Mouse (Mus musculus): Measurements from ENCODE around the gene Apoc3. TPM values are rescaled to one million over a fixed set of nuclear protein-coding genes. Genes with fewer than 3 reads are reported as not detected.

Apoc3 gene
- polyA plus RNA-seq (2014; fragmentation: Illumina TruSeq; extraction: RNeasy Lipid Tissue Mini Kit (QIAGEN cat#74804); ENCODE audit: low replicate concordance): 30.0 TPM

GRCm38 (mm10) chr9:46235596-46235648 lies at the start of gene Apoc3:
TSS of gene Apoc3 (minus strand) at chr9:46235636.

GRCm38 (mm10) chr9:46282631-46283436 lies 47.4 kb upstream of the Apoc3 start, which contains the start of gene Bud13:
TSS of gene Bud13 (plus strand) at chr9:46283008.

DNA sequence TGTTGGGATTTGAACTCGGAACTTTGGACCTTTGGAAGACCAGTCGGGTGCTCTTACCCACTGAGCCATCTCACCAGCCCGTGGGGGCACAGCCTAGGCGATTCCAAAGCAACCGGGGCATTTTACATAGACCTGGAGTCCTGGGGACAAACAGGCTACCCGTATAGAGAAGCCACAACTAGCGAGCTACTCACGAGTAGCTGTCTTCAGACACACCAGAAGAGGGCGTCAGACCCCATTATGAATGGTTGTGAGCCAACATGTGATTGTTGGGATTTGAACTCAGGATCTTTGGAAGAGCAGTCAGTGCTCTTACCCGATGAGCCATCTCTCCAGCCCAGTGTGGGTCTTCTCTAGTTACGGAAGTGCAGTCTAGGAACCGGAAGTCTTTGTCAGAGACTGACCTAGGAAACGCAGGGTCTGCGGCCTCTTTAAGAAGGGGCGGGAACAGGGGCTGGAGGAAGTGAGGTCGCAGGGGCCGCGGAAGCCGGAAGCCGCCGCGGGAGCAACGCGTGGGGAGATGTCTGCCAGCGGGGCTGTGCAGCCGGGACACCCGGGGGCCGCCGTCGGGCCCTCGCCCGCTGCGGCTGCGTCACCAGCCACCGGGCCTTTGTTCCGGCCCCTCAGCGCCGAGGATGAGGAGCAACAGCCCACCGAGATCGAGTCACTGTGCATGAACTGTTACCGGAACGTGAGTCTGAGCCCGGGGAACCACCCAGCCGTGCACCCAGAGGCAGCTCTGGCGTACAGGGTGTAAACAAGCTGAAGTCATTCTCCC lies 37.4 kb upstream of the Apoc3 start, which contains the start of gene Zpr1:
TSS of gene Zpr1 (plus strand) at position 388 of the 778 bp plus-strand sequence.

GRCm38 (mm10) chr9:46268343-46268873 lies 33.0 kb upstream of the Apoc3 start, which contains the start of gene Apoa5:
TSS of gene Apoa5 (plus strand) at chr9:46268633.

DNA sequence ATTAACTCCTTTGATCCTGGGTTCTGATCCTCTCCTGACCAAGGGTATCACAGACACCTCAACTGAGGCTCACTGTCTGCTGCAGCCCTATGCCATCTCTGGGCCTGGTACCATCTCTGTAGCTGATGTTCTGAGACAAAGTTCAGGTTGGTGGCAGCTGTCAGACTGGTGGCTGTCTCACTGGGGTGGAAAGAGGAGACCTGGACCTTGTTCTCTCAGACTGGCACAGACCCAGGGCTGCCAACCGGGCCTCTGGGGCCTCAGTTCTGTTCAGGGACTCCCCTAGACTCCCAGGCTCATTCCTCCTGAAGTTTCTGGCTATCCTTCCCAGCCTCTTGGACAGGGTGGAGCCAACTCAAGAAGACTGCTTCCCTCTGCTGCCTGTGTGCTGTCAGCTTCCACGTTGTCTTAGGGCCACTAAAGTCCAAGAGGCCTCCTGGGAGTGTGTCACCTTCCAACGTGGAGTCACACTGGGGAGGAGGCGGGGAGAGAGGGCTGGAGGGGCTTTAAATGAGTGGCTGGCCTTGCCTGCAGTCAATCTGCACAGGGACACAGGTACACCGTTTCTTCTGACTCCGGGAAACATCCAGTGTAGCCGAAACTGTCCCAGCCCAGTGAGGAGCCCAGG lies 5.2 kb upstream of the Apoc3 start, which contains the start of gene Apoa4:
TSS of gene Apoa4 (plus strand) at position 171 of the 628 bp plus-strand sequence.

GRCm38 (mm10) chr9:46228491-46228890 lies 6.9 kb downstream of the Apoc3 start, which contains the start of gene Apoa1:
TSS of gene Apoa1 (plus strand) at chr9:46228580.

Other genes with a start within 250 kb of the Apoc3 start
- gene Pafah1b2, start 222.9 kb downstream of the Apoc3 start, polyA plus RNA-seq (2014; fragmentation: Illumina TruSeq; extraction: RNeasy Lipid Tissue Mini Kit (QIAGEN cat#74804); ENCODE audit: low replicate concordance): 35.9 TPM
- gene Sik3, start 222.8 kb downstream of the Apoc3 start, polyA plus RNA-seq (2014; fragmentation: Illumina TruSeq; extraction: RNeasy Lipid Tissue Mini Kit (QIAGEN cat#74804); ENCODE audit: low replicate concordance): 3.5 TPM
- gene Apoa1, start 7.1 kb downstream of the Apoc3 start, polyA plus RNA-seq (2014; fragmentation: Illumina TruSeq; extraction: RNeasy Lipid Tissue Mini Kit (QIAGEN cat#74804); ENCODE audit: low replicate concordance): 251 TPM
- gene Apoa4, start 5.1 kb upstream of the Apoc3 start, polyA plus RNA-seq (2014; fragmentation: Illumina TruSeq; extraction: RNeasy Lipid Tissue Mini Kit (QIAGEN cat#74804); ENCODE audit: low replicate concordance): 82.5 TPM
- gene Apoa5, start 33.0 kb upstream of the Apoc3 start, polyA plus RNA-seq (2014; fragmentation: Illumina TruSeq; extraction: RNeasy Lipid Tissue Mini Kit (QIAGEN cat#74804); ENCODE audit: low replicate concordance): not detected
- gene Zpr1, start 37.4 kb upstream of the Apoc3 start, polyA plus RNA-seq (2014; fragmentation: Illumina TruSeq; extraction: RNeasy Lipid Tissue Mini Kit (QIAGEN cat#74804); ENCODE audit: low replicate concordance): 4.5 TPM
- gene Bud13, start 47.4 kb upstream of the Apoc3 start, polyA plus RNA-seq (2014; fragmentation: Illumina TruSeq; extraction: RNeasy Lipid Tissue Mini Kit (QIAGEN cat#74804); ENCODE audit: low replicate concordance): 2.5 TPM
- not detected for gene 4931429L15Rik, start 84.3 kb upstream of the Apoc3 start, polyA plus RNA-seq (2014; fragmentation: Illumina TruSeq; extraction: RNeasy Lipid Tissue Mini Kit (QIAGEN cat#74804); ENCODE audit: low replicate concordance)

Measured in small intestine, adult 10 weeks (tissue).